Mouse (Mus musculus) lung, adult 2 months (tissue): ENCODE results near the gene Gpr27.

Experiments used
- CTCF ChIP-seq: fragments of 200-500 bp; IDR thresholded peaks from 2 replicates; pipeline ENCODE4 v1.5.1; 2011; ENCODE audit warnings: mild to moderate bottlenecking, low read length, control low read depth; ENCODE audit not compliant: insufficient read depth
- POLR2A ChIP-seq: fragments of 200-500 bp; IDR thresholded peaks from 2 replicates; pipeline ENCODE4 v1.6.1; 2011; ENCODE audit warnings: low read depth, mild to moderate bottlenecking, control low read depth, low read length, borderline replicate concordance; ENCODE audit errors: extremely low read depth

DNA sequence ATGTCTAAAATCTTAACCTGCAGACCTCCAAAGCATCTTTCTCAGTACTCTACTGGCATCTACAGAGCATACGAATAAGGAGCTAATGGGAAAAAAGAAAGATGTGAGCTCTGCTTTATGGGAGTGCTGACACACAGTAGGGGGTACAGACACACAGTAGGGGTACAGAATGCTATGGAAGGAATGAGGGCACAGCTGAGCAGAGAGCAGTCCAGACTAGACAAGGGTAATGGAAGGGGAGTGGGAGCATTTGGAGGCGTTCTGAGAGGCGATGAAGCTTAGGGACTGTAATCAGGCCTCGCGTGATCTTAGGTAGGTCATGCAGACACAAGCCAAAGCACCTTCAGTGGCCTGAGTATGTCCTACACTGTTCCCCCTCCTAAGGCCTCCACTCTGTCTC, 8.5 kb upstream of the Gpr27 start:
- TF ChIP-seq CTCF (no peak), POLR2A (no peak)
